Mouse (Mus musculus) regulatory T cell (primary cell): Measurements from ENCODE around the gene Fars2.

Experiments used
- in situ Hi-C: fragments of 300-600 bp; cut with MboI, MseI; formaldehyde crosslinking; loops from one replicate; pipeline ENCODE4 v1.15.1; 2025; ENCODE audit warnings: high pct_unique_total_duplicates

Fars2 gene

GRCm38 (mm10) chr13:36117143-36118014 is at the start of gene Fars2, which contains the start of gene Lyrm4:
Gene Fars2 (plus strand): TSS chr13:36117412.
Gene Lyrm4 (minus strand): TSS chr13:36117526.
- in situ Hi-C loops = no loop called here

- in situ Hi-C loops = no loop called here
These were observed 42.7 kb upstream of the Fars2 start for GRCm38 (mm10) chr13:36074484-36074883.

GRCm38 (mm10) chr13:36081591-36081990 is 35.6 kb upstream of the Fars2 start:
- in situ Hi-C loops = no loop called here

- in situ Hi-C loops = no loop called here
These were observed 32.5 kb upstream of the Fars2 start for GRCm38 (mm10) chr13:36084701-36085100.

GRCm38 (mm10) chr13:36085971-36086370 is 31.2 kb upstream of the Fars2 start:
- in situ Hi-C loops = no loop called here

- in situ Hi-C loops = no loop called here
These were observed 30.4 kb upstream of the Fars2 start for GRCm38 (mm10) chr13:36086608-36087391.

GRCm38 (mm10) chr13:36087427-36087826 is 29.8 kb upstream of the Fars2 start:
- in situ Hi-C loops = no loop called here

GRCm38 (mm10) chr13:36088168-36088567 is 29.0 kb upstream of the Fars2 start:
- in situ Hi-C loops = no loop called here

- in situ Hi-C loops = no loop called here
These were observed 20.4 kb upstream of the Fars2 start for GRCm38 (mm10) chr13:36096684-36097383.

GRCm38 (mm10) chr13:36105591-36105990 is 11.6 kb upstream of the Fars2 start:
- in situ Hi-C loops = no loop called here

GRCm38 (mm10) chr13:36108528-36108927 is 8.7 kb upstream of the Fars2 start:
- in situ Hi-C loops = no loop called here

- in situ Hi-C loops = no loop called here
These were observed 5.9 kb upstream of the Fars2 start for GRCm38 (mm10) chr13:36111331-36111730.

GRCm38 (mm10) chr13:36113181-36113580 is 4.0 kb upstream of the Fars2 start:
- in situ Hi-C loops = no loop called here

- in situ Hi-C loops = no loop called here
These were observed 581 bp upstream of the Fars2 start for GRCm38 (mm10) chr13:36116520-36117142.

- in situ Hi-C loops = no loop called here
These were observed 2.5 kb downstream of the Fars2 start for GRCm38 (mm10) chr13:36119684-36120083.

GRCm38 (mm10) chr13:36120606-36121005 is 3.4 kb downstream of the Fars2 start:
- in situ Hi-C loops = no loop called here

GRCm38 (mm10) chr13:36129360-36130054 is 12.3 kb downstream of the Fars2 start:
- in situ Hi-C loops = no loop called here

GRCm38 (mm10) chr13:36131401-36131800 is 14.2 kb downstream of the Fars2 start:
- in situ Hi-C loops = no loop called here

- in situ Hi-C loops = no loop called here
These were observed 14.9 kb downstream of the Fars2 start for GRCm38 (mm10) chr13:36131992-36132649.

GRCm38 (mm10) chr13:36139703-36140102 is 22.5 kb downstream of the Fars2 start:
- in situ Hi-C loops = no loop called here
